8 mouse cellular contexts compared by ENCODE assay signal in the genomic region with DNA sequence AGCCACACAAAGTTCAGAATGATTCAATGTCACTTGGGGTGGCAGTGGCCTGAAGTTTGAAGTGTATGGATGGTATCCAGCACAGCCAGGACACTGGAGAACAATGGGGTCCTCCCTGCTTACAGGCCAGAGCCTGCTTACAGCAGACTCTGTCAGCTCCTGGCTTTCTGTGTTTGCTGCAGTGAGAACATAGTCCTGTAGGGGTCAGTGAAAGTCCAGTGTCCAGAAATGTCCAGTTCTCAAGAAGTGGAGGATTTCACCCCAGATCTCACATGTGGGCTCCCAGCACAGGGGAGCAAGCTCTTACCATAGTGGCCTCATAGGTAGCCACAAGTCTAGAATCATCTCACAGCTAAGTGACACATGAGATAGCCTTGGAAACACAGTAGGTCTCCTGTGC. TPM values are rescaled to one million over a fixed set of nuclear protein-coding genes. Genes with fewer than 3 reads are reported as not detected.
DNase-seq lines count a peak whose midpoint lies in the region; ATAC-seq and TF ChIP-seq lines count a peak whose summit lies in the region.

No protein-coding gene starts in this region.

- TF ChIP-seq EP300 in liver, embryonic 14.5 days (IDR thresholded peaks at IDR 0.05; ENCODE audit: low read depth), result no peak

- no peak overlapping the region for H3K4me3 ChIP-seq in neural tube, embryonic 12.5 days
- H3K4me3 ChIP-seq in neural tube, embryonic 15.5 days (replicated peaks), result no peak overlapping the region
- H3K4me3 ChIP-seq in hindbrain, embryonic 11.5 days (ENCODE audit: low read depth, low read length), result no peak overlapping the region
- no peak overlapping the region for H3K4me3 ChIP-seq in liver, embryonic 14.5 days (ENCODE audit: insufficient read depth in 1 of 2, low read depth in 2 of 2, low read length in 2 of 2)

- no peaks in the 10 kb centered on the region for H3K27me3 ChIP-seq in neural tube, embryonic 12.5 days (replicated peaks)
- H3K27me3 ChIP-seq in neural tube, embryonic 15.5 days (replicated peaks), result no peaks in the 10 kb centered on the region
- no peaks in the 10 kb centered on the region for H3K27me3 ChIP-seq in hindbrain, embryonic 11.5 days (ENCODE audit: control insufficient read depth, insufficient read depth, low read length)
- H3K27me3 ChIP-seq in liver, embryonic 14.5 days (ENCODE audit: control insufficient read depth, insufficient read depth, low read length), result no peaks in the 10 kb centered on the region

- no peak overlapping the region for H3K27ac ChIP-seq in neural tube, embryonic 12.5 days
- no peak overlapping the region for H3K27ac ChIP-seq in neural tube, embryonic 15.5 days (replicated peaks)
- H3K27ac ChIP-seq in hindbrain, embryonic 11.5 days (ENCODE audit: low read depth, low read length), result no peak overlapping the region
- H3K27ac ChIP-seq in liver, embryonic 14.5 days, result no peak overlapping the region

- H3K4me1 ChIP-seq in neural tube, embryonic 12.5 days, result peaks cover 21% of the 10 kb centered on the region; the same call in 1 of the 2 replicates
- H3K4me1 ChIP-seq in neural tube, embryonic 15.5 days, result peaks cover 25% of the 10 kb centered on the region
- H3K4me1 ChIP-seq in hindbrain, embryonic 11.5 days (replicated peaks; ENCODE audit: control insufficient read depth, insufficient read depth, low read length), result no peaks in the 10 kb centered on the region
- H3K4me1 ChIP-seq in liver, embryonic 14.5 days (replicated peaks; ENCODE audit: control insufficient read depth in 2 of 2, insufficient read depth in 2 of 2, low read length in 1 of 2), result peaks cover 0 to 3% of the 10 kb centered on the region in 2 experiments; a peak in 2 of 4 replicates

- peak overlapping the region; percentile 30; the same call in 1 of the 2 replicates for H3K4me2 ChIP-seq in neural tube, embryonic 12.5 days (replicated peaks)
- no peak overlapping the region for H3K4me2 ChIP-seq in neural tube, embryonic 15.5 days
- no peak overlapping the region for H3K4me2 ChIP-seq in hindbrain, embryonic 11.5 days (replicated peaks; ENCODE audit: low read depth, low read length)
- no peak overlapping the region; the same call in 1 of the 2 replicates for H3K4me2 ChIP-seq in liver, embryonic 14.5 days (ENCODE audit: low read depth)

- H3K36me3 ChIP-seq in neural tube, embryonic 12.5 days, result no peaks in the 10 kb centered on the region
- H3K36me3 ChIP-seq in neural tube, embryonic 15.5 days, result no peaks in the 10 kb centered on the region
- H3K36me3 ChIP-seq in hindbrain, embryonic 11.5 days (ENCODE audit: control insufficient read depth, insufficient read depth, low read length), result no peaks in the 10 kb centered on the region
- H3K36me3 ChIP-seq in liver, embryonic 14.5 days (replicated peaks; ENCODE audit: control insufficient read depth, insufficient read depth, low read depth), result no peaks in the 10 kb centered on the region

- no peak for ATAC-seq in neural tube, embryonic 12.5 days (ENCODE audit: low FRiP score, low read depth)
- no peak for ATAC-seq in neural tube, embryonic 15.5 days (ENCODE audit: low FRiP score)
- no peak for ATAC-seq in hindbrain, embryonic 11.5 days (ENCODE audit: low FRiP score)
- peak; percentile 25; the same call in 1 of the 2 replicates for ATAC-seq in liver, embryonic 14.5 days (ENCODE audit: insufficient read depth)
- no peak for ATAC-seq in erythroblast, adult 5-6 weeks (replicated peaks; ENCODE audit: low FRiP score, poor library complexity, severe bottlenecking)

- H3K9me3 ChIP-seq in neural tube, embryonic 12.5 days, result 0 out of 2 replicates have a peak, but pooled peaks cover 4% of the 10 kb centered on the region
- H3K9me3 ChIP-seq in neural tube, embryonic 15.5 days (replicated peaks), result no peaks in the 10 kb centered on the region
- H3K9me3 ChIP-seq in hindbrain, embryonic 11.5 days (ENCODE audit: control insufficient read depth, low read length), result no peaks in the 10 kb centered on the region
- H3K9me3 ChIP-seq in liver, embryonic 14.5 days (ENCODE audit: control insufficient read depth, low read length), result no peaks in the 10 kb centered on the region

- no peak overlapping the region for H3K9ac ChIP-seq in neural tube, embryonic 12.5 days
- H3K9ac ChIP-seq in neural tube, embryonic 15.5 days (replicated peaks), result no peak overlapping the region
- no peak overlapping the region for H3K9ac ChIP-seq in hindbrain, embryonic 11.5 days (ENCODE audit: low read depth, low read length)
- no peak overlapping the region for H3K9ac ChIP-seq in liver, embryonic 14.5 days (replicated peaks)

- peak; percentile 61 for TF ChIP-seq CTCF in liver, embryonic 14.5 days (IDR thresholded peaks at IDR 0.05; ENCODE audit: low read depth)

- DNase-seq in cerebellum, adult 9-10 months, result peak; percentile 76
- DNase-seq in hindbrain, embryonic 11.5 days (ENCODE audit: low spot score), result peak; percentile 57
- no peak for DNase-seq in liver, embryonic 14.5 days (ENCODE audit: low read depth in 3 of 3, low spot score in 3 of 3)
- DNase-seq in T-cell, adult 2 months (ENCODE audit: low spot score), result no peak
- DNase-seq in thymus, postnatal 25 days, result no peak

RNA-seq across cellular contexts. Expression of gene Vgll4, which starts 40.4 kb away (rescaled TPM):
- polyA plus RNA-seq in neural tube, embryonic 12.5 days (2016; fragmentation: Nextera tagmentation; extraction: Ambion mirVana), result 81.7 and 85.3 TPM in 2 replicates
- polyA plus RNA-seq in neural tube, embryonic 15.5 days (2015; fragmentation: Nextera tagmentation; extraction: Ambion mirVana), result 51.4 and 64.5 TPM in 2 replicates
- polyA plus RNA-seq in hindbrain, embryonic 11.5 days (2014; fragmentation: Nextera tagmentation; extraction: Ambion mirVana), result 58.5 and 59.3 TPM in 2 replicates
- polyA plus RNA-seq in liver, embryonic 14.5 days (2012; rRNA removed), result 4.6 TPM in 2 replicates
- polyA plus RNA-seq in liver, embryonic 14.5 days (2014; fragmentation: Nextera tagmentation; extraction: Ambion mirVana), result 5.5 and 7.3 TPM in 2 replicates
- total RNA-seq in erythroblast, adult 5-6 weeks (2015; ENCODE audit: low replicate concordance), result 4.2 and 5.0 TPM in 2 replicates
- total RNA-seq in erythroblast, adult 5-6 weeks (2017; ENCODE audit: low replicate concordance), result 6.5 and 13.0 TPM in 2 replicates

Comparison
In these comparisons a context has a peak if more than half of its experiments do, and no peak if none do; other contexts are left out.
1. DNase-seq: peak in cerebellum, adult 9-10 months (single experiment) and hindbrain, embryonic 11.5 days (single experiment); none in liver, embryonic 14.5 days (0 of 3), T-cell, adult 2 months (single experiment) and thymus, postnatal 25 days (single experiment).